Mouse (Mus musculus): ENCODE measurements around the gene Nars2. TPM values are rescaled to one million over a fixed set of nuclear protein-coding genes. Genes with fewer than 3 reads are reported as not detected.

Nars2 gene
- total RNA-seq, 2 experiments from 2014 or later: 8.7 to 8.8 TPM

Other genes starting within 250 kb of the Nars2 start
- 14.1 and 18.9 TPM in 2 replicates for gene Gab2, start 130.1 kb downstream of the Nars2 start, total RNA-seq (2014; fragmentation: Nextera tagmentation)
- 14.3 and 16.4 TPM in 2 replicates for gene Gab2, start 130.1 kb downstream of the Nars2 start, total RNA-seq (2017)

All from granulocyte monocyte progenitor cell, adult 5-6 weeks (primary cell).